Mouse (Mus musculus) cerebellum, postnatal 36 days (tissue): Measurements from ENCODE around the gene Tshz3.

Source experiments
- DNase-seq, 2 experiments: peaks; one replicate each; pipeline ENCODE4 v3.0.0; 2021 to 2022; ENCODE audit warnings: mixed read lengths in 2 of 2

Gene Tshz3

DNA sequence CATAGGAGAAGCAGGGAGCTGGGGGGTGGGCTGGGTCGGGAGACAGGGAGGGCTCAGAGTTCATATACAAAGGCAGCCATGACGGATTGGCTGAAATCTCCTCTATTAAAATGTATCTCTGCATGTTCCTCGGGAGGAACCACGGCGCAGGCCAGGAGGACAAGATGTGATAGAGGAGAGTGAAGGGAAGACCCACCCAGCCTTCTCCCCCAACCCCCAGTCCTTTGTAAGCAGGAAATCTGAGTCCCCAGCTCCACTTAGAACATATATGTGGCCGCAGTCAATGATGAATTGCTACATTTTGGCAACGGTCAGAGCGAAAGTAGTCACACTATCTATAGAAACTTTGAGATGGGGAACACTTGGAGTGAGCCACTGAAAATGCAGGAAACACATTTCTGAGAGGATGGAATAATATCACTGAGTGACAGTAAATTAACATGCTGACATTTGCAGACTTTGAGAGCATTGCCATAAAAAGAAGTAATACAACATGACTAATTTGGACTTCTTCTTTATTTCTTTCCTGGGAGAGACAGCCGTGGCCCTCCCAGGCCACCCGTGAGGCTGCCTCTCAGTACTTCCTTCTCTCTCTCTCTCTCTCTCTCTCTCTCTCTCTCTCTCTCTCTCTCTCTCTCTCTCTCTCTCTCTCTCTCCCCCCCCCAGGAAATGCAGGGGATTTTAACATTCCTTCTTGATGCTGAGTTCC lies 88.9 kb downstream of the Tshz3 start:
- no peak for DNase-seq

DNA sequence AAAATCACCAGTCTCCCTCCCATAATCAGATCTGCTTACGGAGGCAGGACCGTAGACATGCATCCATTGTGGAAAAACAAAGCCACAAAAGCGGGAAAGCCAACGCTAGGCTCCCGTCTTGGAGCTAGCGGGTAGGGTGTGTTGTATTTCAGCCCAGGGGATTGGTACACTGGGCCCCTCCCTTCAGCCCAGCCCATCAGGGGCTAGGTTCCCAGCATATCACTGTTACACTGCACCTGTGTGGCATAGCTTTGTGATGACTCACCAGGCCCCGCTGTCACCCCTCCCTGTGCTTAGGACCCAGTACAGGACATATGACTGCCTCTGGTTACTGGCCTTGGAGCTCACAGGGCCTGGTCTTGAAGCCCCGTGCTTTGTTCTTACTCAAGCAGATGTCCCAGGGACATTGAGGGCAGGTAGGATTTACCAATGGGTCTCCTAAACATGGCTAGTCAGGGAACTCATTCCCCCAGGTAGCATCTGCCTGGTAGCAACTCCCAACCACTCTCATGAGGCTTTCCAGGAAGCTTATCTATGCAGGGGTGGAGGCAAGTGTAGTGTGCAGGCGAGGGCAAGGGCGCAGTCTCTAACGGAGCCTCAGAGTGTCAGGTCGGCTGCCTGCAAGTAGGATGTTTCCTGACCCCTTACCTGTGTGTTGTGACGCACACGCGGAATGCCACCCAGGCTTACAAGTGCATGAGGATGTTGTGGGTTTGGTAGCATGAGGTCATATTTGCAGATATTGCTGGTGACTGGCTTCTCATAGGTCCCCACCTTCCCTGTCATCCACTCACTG lies 98.7 kb downstream of the Tshz3 start:
- no peak for DNase-seq
